Mouse (Mus musculus): ENCODE results near the gene Slc26a10.

Gene Slc26a10
- long read RNA-seq, experiment 1, result 0 reads
- long read RNA-seq, experiment 2, result 0 reads

GRCm38 (mm10) chr10:127179871-127180694, at the start of gene Slc26a10:
Gene Slc26a10, minus strand, starts transcription at chr10:127180645.
- intact Hi-C loops (cut with DNase I), result loop anchor here (5.0 kb wide), 1 partner anchor 147 kb away; no protein-coding TSS in a partner anchor

GRCm38 (mm10) chr10:127228897-127229296, 48.5 kb upstream of the Slc26a10 start:
- intact Hi-C loops (cut with DNase I), result loop anchor here (2.0 kb wide), 1 partner anchor 52 kb away; no protein-coding TSS in a partner anchor

GRCm38 (mm10) chr10:127227163-127227562, 46.7 kb upstream of the Slc26a10 start:
- intact Hi-C loops (cut with DNase I), result no loop called here

GRCm38 (mm10) chr10:127226318-127226895, 46.0 kb upstream of the Slc26a10 start:
- intact Hi-C loops (cut with DNase I), result no loop called here

- intact Hi-C loops (cut with DNase I), result no loop called here
Observed at GRCm38 (mm10) chr10:127225732-127226131, 45.3 kb upstream of the Slc26a10 start.

GRCm38 (mm10) chr10:127225213-127225612, 44.8 kb upstream of the Slc26a10 start:
- intact Hi-C loops (cut with DNase I), result no loop called here

- intact Hi-C loops (cut with DNase I), result no loop called here
Observed at GRCm38 (mm10) chr10:127218339-127218738, 37.9 kb upstream of the Slc26a10 start.

GRCm38 (mm10) chr10:127217177-127217576, 36.7 kb upstream of the Slc26a10 start:
- intact Hi-C loops (cut with DNase I), result no loop called here

- intact Hi-C loops (cut with DNase I), result no loop called here
Observed at GRCm38 (mm10) chr10:127216456-127216855, 36.0 kb upstream of the Slc26a10 start.

- intact Hi-C loops (cut with DNase I), result no loop called here
Observed at GRCm38 (mm10) chr10:127214422-127214803, 34.0 kb upstream of the Slc26a10 start.

- intact Hi-C loops (cut with DNase I), result no loop called here
Observed at GRCm38 (mm10) chr10:127213704-127214421, 33.4 kb upstream of the Slc26a10 start.

- intact Hi-C loops (cut with DNase I), result no loop called here
Observed at GRCm38 (mm10) chr10:127213272-127213671, 32.8 kb upstream of the Slc26a10 start.

- intact Hi-C loops (cut with DNase I), result no loop called here
Observed at GRCm38 (mm10) chr10:127211414-127211854, 31.0 kb upstream of the Slc26a10 start, which contains the start of gene Pip4k2c. Gene Pip4k2c, minus strand, starts transcription at chr10:127211585.

GRCm38 (mm10) chr10:127210961-127211405, 30.5 kb upstream of the Slc26a10 start:
- intact Hi-C loops (cut with DNase I), result no loop called here

- intact Hi-C loops (cut with DNase I), result no loop called here
Observed at GRCm38 (mm10) chr10:127209928-127210570, 29.6 kb upstream of the Slc26a10 start.

- intact Hi-C loops (cut with DNase I), result no loop called here
Observed at GRCm38 (mm10) chr10:127208921-127209320, 28.5 kb upstream of the Slc26a10 start.

- intact Hi-C loops (cut with DNase I), result no loop called here
Observed at GRCm38 (mm10) chr10:127205373-127205772, 24.9 kb upstream of the Slc26a10 start.

- intact Hi-C loops (cut with DNase I), result no loop called here
Observed at GRCm38 (mm10) chr10:127204589-127204988, 24.1 kb upstream of the Slc26a10 start.

GRCm38 (mm10) chr10:127203106-127203505, 22.7 kb upstream of the Slc26a10 start:
- intact Hi-C loops (cut with DNase I), result no loop called here

- intact Hi-C loops (cut with DNase I), result no loop called here
Observed at GRCm38 (mm10) chr10:127200279-127200678, 19.8 kb upstream of the Slc26a10 start.

- intact Hi-C loops (cut with DNase I), result no loop called here
Observed at GRCm38 (mm10) chr10:127199474-127199873, 19.0 kb upstream of the Slc26a10 start.

All from adrenal gland (tissue).